Mouse (Mus musculus) stomach, postnatal 0 days (tissue): ENCODE measurements around the gene Sulf2.

Experiments used
- CTCF ChIP-seq: IDR thresholded peaks from 2 replicates; pipeline ENCODE4 v1.5.1; 2016; ENCODE audit warnings: antibody characterized with exemption, low read depth, mild to moderate bottlenecking, moderate library complexity
- EP300 ChIP-seq: optimal IDR thresholded peaks from 2 replicates; pipeline ENCODE3; 2016; ENCODE audit warnings: antibody characterized with exemption

DNA sequence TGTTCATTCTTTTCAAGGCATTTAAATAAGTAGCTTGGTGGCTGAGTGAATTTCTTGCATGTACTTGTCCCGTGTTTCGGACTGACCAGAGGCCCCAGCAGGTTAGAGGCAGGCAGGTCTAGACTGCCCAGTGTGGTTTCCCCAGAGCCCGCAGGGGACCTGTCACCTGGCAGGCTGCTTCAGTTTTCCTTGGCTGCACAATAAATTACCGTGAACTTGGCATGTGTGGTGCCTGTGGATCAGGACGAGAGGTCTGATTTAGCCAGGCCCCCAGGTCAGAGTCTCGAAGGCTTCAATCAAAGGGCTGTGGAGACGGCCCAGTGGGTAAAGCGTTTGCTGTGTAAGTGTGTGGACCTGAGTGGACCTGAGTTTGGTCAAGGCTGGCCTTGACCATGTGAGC lies 35.4 kb upstream of the Sulf2 start:
- TF ChIP-seq CTCF (no peak), EP300 (no peak)
